Mouse (Mus musculus) Patski (cell line): ENCODE data around the gene Cpeb4. TPM values are rescaled to one million over a fixed set of nuclear protein-coding genes. Genes with fewer than 3 reads are reported as not detected.

ENCODE experiments used
- ATAC-seq: fragments of 100-300 bp; one replicate; pipeline ENCODE4 v1.8.0; 2021
- CTCF ChIA-PET: fragments of 350-600 bp; sonication (Branson Sonifier 250); formaldehyde crosslinking; loops from one replicate; lab custom pipeline; 2022; ENCODE audit warnings: inconsistent platforms; lab: Charles Lee
- POLR2A ChIA-PET: fragments of 350-600 bp; sonication (Branson Sonifier 250); formaldehyde crosslinking; loops from one replicate; lab custom pipeline; 2022; ENCODE audit warnings: antibody characterized with exemption, inconsistent platforms; lab: Charles Lee
- DNase-seq: peaks from one replicate; pipeline ENCODE4 v3.0.0-alpha.2; 2011; ENCODE audit warnings: low read depth, low spot score
- H3K27me3 ChIP-seq: fragments of 371-371 bp; one replicate; pipeline ENCODE4 v1.5.1; 2021
- CTCF ChIP-seq: fragments of 100-300 bp; IDR thresholded peaks from one replicate; pipeline ENCODE4 v1.5.1; 2021
- in situ Hi-C: fragments of 300-500 bp; cut with MboI; formaldehyde crosslinking; loops from 3 replicates; pipeline ENCODE4 v1.11.1; 2018; ENCODE audit warnings: low pct_unique_long_range_greater_than_20kb, mixed read lengths
- polyA plus RNA-seq: library from polyadenylated mRNA; unstranded; gene quantifications from one replicate; pipeline ENCODE4 v1.2.3, GENCODE M21; 2021

Cpeb4 gene
- polyA plus RNA-seq, 1 experiment from 2014 or later, result 35.0 TPM

GRCm38 (mm10) chr11:31867976-31868375 lies 4.0 kb upstream of the Cpeb4 start:
- no peak for DNase-seq
- CTCF ChIA-PET, result interaction anchor here (1.0 to 1.8 kb wide), 2 partner anchors 10 to 17 kb away, joined by 3 to 5 read pairs; no protein-coding TSS in a partner anchor
- in situ Hi-C loops, result loop anchor here (5.0 kb wide), 1 partner anchor 36 kb away; no protein-coding TSS in a partner anchor
- H3K27me3 ChIP-seq, result no peaks in the 10 kb centered on the region
- TF ChIP-seq CTCF, result no peak
- ATAC-seq, result no peak
- POLR2A ChIA-PET, result no interaction called here

DNA sequence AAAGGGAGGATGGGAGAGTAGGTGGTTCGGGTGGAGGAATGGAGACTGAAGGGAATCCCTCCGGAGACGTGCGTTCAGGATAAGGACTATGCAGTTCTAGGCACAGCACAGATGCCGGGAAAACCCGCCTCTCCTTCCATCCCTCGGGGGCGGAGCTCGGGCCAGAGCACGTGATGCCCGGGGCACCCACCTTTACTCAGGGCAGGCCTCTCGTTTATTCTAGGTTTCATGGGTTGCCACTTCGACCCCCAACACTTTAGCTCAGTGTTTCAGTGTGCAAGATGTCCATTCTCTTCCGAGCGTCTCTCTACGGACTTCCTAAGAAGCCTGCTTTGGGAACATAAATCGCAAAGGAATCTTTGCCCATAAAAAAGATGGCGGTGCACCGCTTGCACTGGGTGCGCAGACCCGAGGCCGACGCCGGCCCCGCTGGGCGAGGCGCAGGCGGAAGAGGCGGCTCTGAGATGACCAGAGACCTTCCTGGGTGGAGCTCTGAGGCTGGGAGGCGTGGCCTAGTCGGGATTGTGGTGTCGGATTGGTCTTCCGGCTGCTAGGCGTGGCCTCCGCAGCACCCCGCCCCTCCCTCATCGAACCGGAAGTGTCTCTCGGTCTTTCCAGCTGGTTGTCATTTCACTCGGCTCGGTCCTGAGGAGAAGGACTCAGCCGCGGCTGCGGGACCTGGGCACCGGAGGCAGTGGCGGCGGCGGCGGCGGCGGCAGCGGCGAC lies 1.6 kb upstream of the Cpeb4 start:
- in situ Hi-C loops, result loop anchor here (5.0 kb wide), 1 partner anchor 198 kb away; the partner anchor contains the start of gene Bod1
- ATAC-seq (peak; percentile 99), DNase-seq (peak; percentile 91)
- ChIA-PET CTCF (interaction anchor here (1.2 kb wide), 1 partner anchor 49 kb away, joined by 3 read pairs; no protein-coding TSS in a partner anchor), POLR2A (interaction anchor here (0.6 to 1.5 kb wide), 7 partner anchors 11 to 583 kb away, joined by 3 to 6 read pairs (median 3); no protein-coding TSS in a partner anchor)
- TF ChIP-seq CTCF, result no peak
- H3K27me3 ChIP-seq, result no peaks in the 10 kb centered on the region

GRCm38 (mm10) chr11:31871135-31871541 lies 873 bp upstream of the Cpeb4 start:
- no peaks in the 10 kb centered on the region for H3K27me3 ChIP-seq
- no peak for TF ChIP-seq CTCF
- in situ Hi-C loops, result loop anchor here (5.0 kb wide), 1 partner anchor 199 kb away; the partner anchor contains the start of gene Bod1
- ATAC-seq (no peak), DNase-seq (no peak)
- ChIA-PET CTCF (interaction anchor here (0.6 to 1.2 kb wide), 2 partner anchors 49 to 70 kb away, joined by 3 read pairs; no protein-coding TSS in a partner anchor), POLR2A (interaction anchor here (0.6 to 1.5 kb wide), 6 partner anchors 32 to 583 kb away, joined by 3 to 6 read pairs (median 4); no protein-coding TSS in a partner anchor)

DNA sequence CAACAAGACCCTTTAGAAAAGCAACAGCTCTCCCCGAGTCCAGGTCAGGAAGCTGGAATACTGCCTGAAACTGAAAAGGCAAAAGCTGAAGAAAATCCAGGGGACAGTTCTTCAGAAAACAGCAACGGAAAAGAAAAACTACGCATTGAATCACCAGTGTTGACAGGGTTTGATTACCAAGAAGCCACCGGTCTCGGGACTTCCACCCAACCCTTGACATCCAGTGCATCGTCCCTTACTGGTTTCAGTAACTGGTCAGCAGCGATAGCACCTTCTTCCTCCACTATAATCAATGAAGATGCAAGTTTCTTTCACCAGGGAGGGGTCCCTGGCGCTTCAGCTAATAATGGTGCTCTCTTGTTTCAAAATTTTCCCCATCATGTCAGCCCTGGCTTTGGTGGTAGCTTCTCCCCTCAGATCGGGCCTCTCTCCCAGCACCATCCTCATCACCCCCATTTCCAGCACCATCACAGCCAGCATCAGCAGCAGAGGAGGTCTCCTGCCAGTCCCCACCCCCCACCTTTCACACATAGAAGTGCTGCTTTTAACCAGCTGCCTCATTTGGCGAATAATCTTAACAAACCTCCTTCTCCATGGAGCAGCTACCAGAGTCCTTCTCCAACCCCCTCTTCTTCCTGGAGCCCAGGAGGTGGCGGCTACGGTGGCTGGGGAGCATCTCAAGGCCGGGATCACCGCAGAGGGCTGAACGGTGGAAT lies 693 bp downstream of the Cpeb4 start:
- POLR2A ChIA-PET, result interaction anchor here (0.8 to 2.1 kb wide), 4 partner anchors 10 to 63 kb away, joined by 3 to 8 read pairs (median 3); no protein-coding TSS in a partner anchor
- in situ Hi-C loops, result loop anchor here (5.0 kb wide), 1 partner anchor 200 kb away; the partner anchor contains the start of gene Bod1
- no peak for TF ChIP-seq CTCF
- DNase-seq (no peak), ATAC-seq (no peak)
- CTCF ChIA-PET, result interaction anchor here (0.9 to 1.0 kb wide), 2 partner anchors 76 to 135 kb away, joined by 3 to 4 read pairs; no protein-coding TSS in a partner anchor
- no peaks in the 10 kb centered on the region for H3K27me3 ChIP-seq

DNA sequence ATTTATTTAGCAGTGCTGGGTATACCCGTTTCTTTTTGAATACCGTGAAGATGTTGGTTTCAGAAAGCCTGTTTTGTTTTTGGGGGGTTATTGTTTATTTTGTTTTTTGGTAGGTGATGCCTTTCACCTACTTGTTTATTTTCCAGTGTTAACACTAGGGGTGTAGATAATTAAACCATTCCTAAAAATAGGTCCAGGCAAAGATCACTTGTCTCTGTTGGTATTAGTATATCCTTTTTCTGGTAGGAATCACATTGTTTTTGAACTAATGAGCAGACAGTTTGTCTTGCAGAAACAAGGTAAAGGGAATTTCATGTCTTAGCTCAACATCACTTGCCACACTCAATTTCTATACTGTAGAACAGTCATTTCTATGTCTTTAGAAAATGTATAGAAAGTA lies 2.1 kb downstream of the Cpeb4 start:
- DNase-seq (no peak), ATAC-seq (no peak)
- TF ChIP-seq CTCF, result no peak
- in situ Hi-C loops, result loop anchor here (5.0 kb wide), 1 partner anchor 202 kb away; the partner anchor contains the start of gene Bod1
- no peaks in the 10 kb centered on the region for H3K27me3 ChIP-seq
- ChIA-PET CTCF (interaction anchor here (0.9 kb wide), 1 partner anchor 25 kb away, joined by 3 read pairs; no protein-coding TSS in a partner anchor), POLR2A (no interaction called here)

DNA sequence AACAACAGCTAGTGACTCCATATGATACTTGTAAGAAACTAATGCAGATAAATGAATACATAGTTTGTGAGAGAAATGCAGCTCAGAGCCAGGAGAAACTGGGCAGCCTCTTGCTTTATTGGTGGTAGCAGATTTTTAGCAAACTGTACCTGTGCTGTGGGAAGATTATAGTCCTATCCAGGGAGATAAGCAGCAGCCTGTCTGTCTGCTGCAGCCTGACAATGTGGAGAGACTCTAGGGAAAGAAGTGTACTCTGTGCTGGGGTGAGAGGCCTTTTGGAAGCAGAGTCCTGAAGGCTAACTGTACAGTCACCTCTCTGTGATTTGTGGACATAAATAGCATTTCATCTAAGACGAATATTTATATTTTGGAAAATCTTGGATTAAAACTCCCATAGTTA lies 11.7 kb downstream of the Cpeb4 start:
- CTCF ChIA-PET, result interaction anchor here (1.5 to 2.2 kb wide), 2 partner anchors 28 to 53 kb away, joined by 3 to 6 read pairs; no protein-coding TSS in a partner anchor
- H3K27me3 ChIP-seq, result no peaks in the 10 kb centered on the region
- DNase-seq (no peak), ATAC-seq (no peak)
- POLR2A ChIA-PET, result no interaction called here
- in situ Hi-C loops, result no loop called here
- no peak for TF ChIP-seq CTCF

- ChIA-PET POLR2A (interaction anchor here (0.8 kb wide), 1 partner anchor 11 kb away, joined by 3 read pairs; no protein-coding TSS in a partner anchor), CTCF (interaction anchor here (0.9 to 2.5 kb wide), 5 partner anchors 9 to 62 kb away, joined by 3 to 11 read pairs (median 4); no protein-coding TSS in a partner anchor)
- in situ Hi-C loops, result no loop called here
- ATAC-seq (no peak), DNase-seq (no peak)
- TF ChIP-seq CTCF, result no peak
- no peaks in the 10 kb centered on the region for H3K27me3 ChIP-seq
Measured at GRCm38 (mm10) chr11:31885765-31886164, 13.8 kb downstream of the Cpeb4 start.

- no peaks in the 10 kb centered on the region for H3K27me3 ChIP-seq
- ChIA-PET POLR2A (interaction anchor here (1.3 kb wide), 2 partner anchors 26 to 405 kb away, joined by 3 to 4 read pairs; no protein-coding TSS in a partner anchor), CTCF (interaction anchor here (1.2 to 2.5 kb wide), 3 partner anchors 11 to 19 kb away, joined by 3 to 11 read pairs (median 6); no protein-coding TSS in a partner anchor)
- ATAC-seq (peak; percentile 80), DNase-seq (no peak)
- in situ Hi-C loops, result no loop called here
- no peak for TF ChIP-seq CTCF
Measured at GRCm38 (mm10) chr11:31888229-31888628, 16.2 kb downstream of the Cpeb4 start.

GRCm38 (mm10) chr11:31892152-31892551 lies 20.1 kb downstream of the Cpeb4 start:
- DNase-seq (no peak), ATAC-seq (no peak)
- no peak for TF ChIP-seq CTCF
- in situ Hi-C loops, result no loop called here
- no peaks in the 10 kb centered on the region for H3K27me3 ChIP-seq
- POLR2A ChIA-PET, result no interaction called here
- CTCF ChIA-PET, result no interaction called here

DNA sequence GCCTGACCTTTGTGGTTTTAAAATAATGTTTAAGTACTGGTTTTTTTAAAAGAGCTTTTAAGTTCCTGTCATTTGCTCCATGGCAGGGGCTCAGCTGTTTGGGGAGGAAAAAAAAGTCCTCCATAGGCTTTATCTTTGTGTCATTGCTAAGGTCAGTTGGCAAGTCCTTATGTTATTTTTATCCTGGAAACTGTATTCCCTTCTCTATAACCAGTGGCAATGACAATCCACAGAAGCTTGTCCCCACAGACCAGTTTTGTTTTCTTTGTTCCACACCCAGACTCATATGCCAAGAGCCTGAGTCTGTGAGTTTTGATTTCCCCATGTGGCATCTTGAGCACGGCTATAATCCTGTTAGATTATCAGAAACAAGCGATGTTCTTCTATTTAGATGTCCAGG lies 21.6 kb downstream of the Cpeb4 start:
- ChIA-PET POLR2A (interaction anchor here (0.7 to 1.2 kb wide), 2 partner anchors 10 to 19 kb away, joined by 3 to 4 read pairs; no protein-coding TSS in a partner anchor), CTCF (no interaction called here)
- DNase-seq (no peak), ATAC-seq (no peak)
- in situ Hi-C loops, result no loop called here
- TF ChIP-seq CTCF, result no peak
- no peaks in the 10 kb centered on the region for H3K27me3 ChIP-seq
